ENCODE assay signal across 8 mouse cellular contexts in the genomic region with DNA sequence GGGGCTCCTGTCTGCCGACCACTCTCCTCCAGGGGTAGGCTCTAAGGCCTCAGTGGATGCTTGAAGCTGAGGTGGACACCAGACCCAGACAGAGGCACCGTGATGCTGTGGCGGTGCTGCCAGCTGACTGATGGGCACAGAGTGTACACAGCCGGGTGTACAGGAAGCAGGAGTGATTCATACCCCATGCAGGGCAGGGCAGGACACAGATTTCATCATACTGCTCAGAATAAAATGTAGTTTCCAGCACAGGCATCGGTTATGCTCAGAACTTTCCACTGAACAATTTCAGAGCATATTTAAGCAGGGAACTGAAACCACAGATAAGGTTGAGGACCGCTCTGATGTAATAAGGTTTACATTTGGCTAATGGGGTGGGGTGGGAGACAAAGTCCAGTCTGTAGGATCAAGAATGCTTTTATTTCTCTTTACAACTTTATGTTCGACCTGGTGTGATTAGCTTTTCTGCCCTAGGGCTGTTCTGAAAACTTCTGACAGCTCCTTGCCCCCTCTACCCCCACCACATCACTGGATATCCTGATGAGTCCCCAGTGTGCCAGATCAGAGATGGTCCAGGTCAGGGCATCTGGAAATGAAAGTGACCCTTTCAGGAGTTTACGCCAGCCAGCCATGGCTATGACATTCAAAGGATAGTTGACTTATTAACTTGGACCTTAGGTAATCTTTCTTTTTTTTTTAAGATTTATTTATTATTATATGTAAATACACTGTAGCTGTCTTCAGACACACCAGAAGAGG. TPM values are rescaled to one million over a fixed set of nuclear protein-coding genes. Genes with fewer than 3 reads are reported as not detected.
A peak's percentile ranks its signal among the peaks of the same experiment; 100 is the strongest.
DNase-seq lines count a peak whose midpoint lies in the region; ATAC-seq and TF ChIP-seq lines count a peak whose summit lies in the region.

No protein-coding gene starts in this region.

- no peaks in the 10 kb centered on the region for H3K9me3 ChIP-seq in forebrain, embryonic 15.5 days

- TF ChIP-seq POLR2A in bone marrow macrophage, adult 2 months (IDR thresholded peaks at IDR 0.05; ENCODE audit: borderline replicate concordance, low read depth, low read length), result no peak
- no peak for TF ChIP-seq POLR2A in kidney, adult 2 months (IDR thresholded peaks at IDR 0.05; ENCODE audit: low read depth, low read length)

- peak overlapping the region; percentile 31; the same call in 1 of the 2 replicates for H3K27ac ChIP-seq in bone marrow macrophage, adult 2 months (ENCODE audit: insufficient read depth, low read depth, low read length)
- H3K27ac ChIP-seq in kidney, adult 2 months (ENCODE audit: insufficient read depth, low read depth, low read length), result peak overlapping the region; percentile 31
- peak overlapping the region; percentile 39 for H3K27ac ChIP-seq in macrophage
- H3K27ac ChIP-seq in forebrain, embryonic 15.5 days (replicated peaks), result no peak overlapping the region

- no peak overlapping the region for H3K9ac ChIP-seq in forebrain, embryonic 15.5 days (replicated peaks)

- DNase-seq in ovary, adult 18-20 months (ENCODE audit: low spot score), result peak; percentile 41
- no peak for DNase-seq in ovary, postnatal 10 days (ENCODE audit: low spot score)
- peak; percentile 55 for DNase-seq in kidney, adult 2 months
- DNase-seq in thymus, adult 18-20 months, result no peak
- DNase-seq in spleen, postnatal 4 days (ENCODE audit: low spot score in 2 of 2), result no peak

- no peak for ATAC-seq in forebrain, embryonic 15.5 days (replicated peaks)

- no peaks in the 10 kb centered on the region for H3K27me3 ChIP-seq in kidney, adult 2 months (replicated peaks; ENCODE audit: control insufficient read depth, insufficient read depth, low read length)
- H3K27me3 ChIP-seq in forebrain, embryonic 15.5 days, result no peaks in the 10 kb centered on the region

- H3K4me1 ChIP-seq in bone marrow macrophage, adult 2 months (ENCODE audit: control insufficient read depth, insufficient read depth, low read length), result peaks cover 16% of the 10 kb centered on the region
- H3K4me1 ChIP-seq in kidney, adult 2 months (ENCODE audit: control insufficient read depth, insufficient read depth, low read length), result peaks cover 16% of the 10 kb centered on the region
- no peaks in the 10 kb centered on the region for H3K4me1 ChIP-seq in forebrain, embryonic 15.5 days

- H3K79me2 ChIP-seq in macrophage (ENCODE audit: inconsistent target), result no peaks in the 10 kb centered on the region

- no peak overlapping the region for H3K4me2 ChIP-seq in forebrain, embryonic 15.5 days (replicated peaks)

- no peak overlapping the region for H3K4me3 ChIP-seq in bone marrow macrophage, adult 2 months (ENCODE audit: insufficient read depth, low read length)
- no peak overlapping the region for H3K4me3 ChIP-seq in kidney, adult 2 months (ENCODE audit: insufficient read depth, low read depth, low read length)
- H3K4me3 ChIP-seq in macrophage (ENCODE audit: inconsistent target), result no peak overlapping the region
- H3K4me3 ChIP-seq in forebrain, embryonic 15.5 days, result no peak overlapping the region

- 31% methylated on average over 8 of the region's 8 CpGs for WGBS in kidney, adult 2 months
- 33% methylated on average over 8 of the region's 8 CpGs for WGBS in macrophage (ENCODE audit: missing documents)
- WGBS in forebrain, embryonic 15.5 days, result 83% methylated on average over 8 of the region's 8 CpGs

- no peaks in the 10 kb centered on the region for H3K36me3 ChIP-seq in kidney, adult 2 months (ENCODE audit: control insufficient read depth, insufficient read depth, low read length)
- no peaks in the 10 kb centered on the region for H3K36me3 ChIP-seq in macrophage (ENCODE audit: inconsistent target)
- H3K36me3 ChIP-seq in forebrain, embryonic 15.5 days, result no peaks in the 10 kb centered on the region

- TF ChIP-seq CTCF in bone marrow macrophage, adult 2 months (IDR thresholded peaks at IDR 0.05; ENCODE audit: low read depth, low read length), result no peak
- no peak for TF ChIP-seq CTCF in kidney, adult 2 months (conservative IDR thresholded peaks at IDR 0.05; ENCODE audit: insufficient read depth, insufficient read length, low read depth, low read length)

RNA-seq across cellular contexts. Expression of gene Gcm1, which starts 29.4 kb away (rescaled TPM):
- polyA plus RNA-seq in bone marrow macrophage, adult 2 months (2012; ENCODE audit: insufficient read depth, insufficient read length, missing spikeins), result not detected in 2 replicates
- polyA plus RNA-seq in kidney, adult 2 months (2012; rRNA removed), result 3.1 and 3.5 TPM in 2 replicates
- total RNA-seq in macrophage (2018; cell fraction: chromatin; rRNA removed), result not detected
- total RNA-seq in macrophage (2018; cell fraction: cytosol; rRNA removed), result under 1 TPM in 5 of 26 experiments, not detected in 21; 0.05 to 0.08 (median 0.06) TPM
- total RNA-seq in macrophage (2018; cell fraction: nucleus; rRNA removed), result under 1 TPM in 1 of 26 experiments, not detected in 25; 0.41 TPM
- polyA plus RNA-seq in macrophage (2018), result not detected in 3 replicates
- polyA plus RNA-seq in forebrain, embryonic 15.5 days (2015; fragmentation: Nextera tagmentation; extraction: Ambion mirVana), result not detected in 2 replicates

Comparison
In these comparisons a context has a peak if more than half of its experiments do, and no peak if none do; other contexts are left out.
1. DNase-seq: peak in ovary, adult 18-20 months (single experiment) and kidney, adult 2 months (single experiment); none in ovary, postnatal 10 days (single experiment), thymus, adult 18-20 months (0 of 2) and spleen, postnatal 4 days (0 of 2).